ENCODE assay signal across 8 mouse cellular contexts in genomic region chr6:53958321-53958720, GRCm38 (mm10). TPM values are rescaled to one million over a fixed set of nuclear protein-coding genes. Genes with fewer than 3 reads are reported as not detected.
DNase-seq lines count a peak whose midpoint lies in the region; ATAC-seq lines count a peak whose summit lies in the region.

No protein-coding gene starts in this region.

- no peak overlapping the region for H3K4me3 ChIP-seq in forebrain, embryonic 12.5 days (replicated peaks)
- peak overlapping the region; percentile 31; the same call in 1 of the 2 replicates for H3K4me3 ChIP-seq in heart, embryonic 16.5 days (ENCODE audit: low read length)
- no peak overlapping the region for H3K4me3 ChIP-seq in liver, embryonic 15.5 days (replicated peaks)

- 17% methylated on average over 7 of the region's 7 CpGs for WGBS in forebrain, embryonic 12.5 days
- WGBS in heart, embryonic 16.5 days = 12% methylated on average over 7 of the region's 7 CpGs
- 17% methylated on average over 7 of the region's 7 CpGs for WGBS in liver, embryonic 15.5 days (ENCODE audit: insufficient replicate concordance)

- DNase-seq in CD4-positive helper T cell, adult 2 months (ENCODE audit: low read depth, low spot score) = peak; percentile 40
- peak; percentile 60 for DNase-seq in c-Kit-positive CD71-negative TER-119-negative erythroid progenitor cells, embryonic 14.5 days (ENCODE audit: low read depth)
- peak; percentile 67 to 92 for DNase-seq in kidney, postnatal 36 days
- DNase-seq in ovary, adult 18-20 months (ENCODE audit: low spot score) = peak; percentile 62
- peak; percentile 13 to 71 for DNase-seq in thymus, postnatal 10 days (ENCODE audit: low spot score in 2 of 2)

- no peak overlapping the region for H3K9ac ChIP-seq in forebrain, embryonic 12.5 days
- no peak overlapping the region for H3K9ac ChIP-seq in heart, embryonic 16.5 days (ENCODE audit: low read length)
- no peak overlapping the region for H3K9ac ChIP-seq in liver, embryonic 15.5 days

- H3K4me1 ChIP-seq in forebrain, embryonic 12.5 days = peaks cover 4% of the 10 kb centered on the region
- H3K4me1 ChIP-seq in heart, embryonic 16.5 days (ENCODE audit: control insufficient read depth, insufficient read depth, low read length) = 0 out of 2 replicates have a peak, but pooled peaks cover 2% of the 10 kb centered on the region
- no peaks in the 10 kb centered on the region for H3K4me1 ChIP-seq in liver, embryonic 15.5 days (replicated peaks)

- H3K36me3 ChIP-seq in forebrain, embryonic 12.5 days (replicated peaks) = no peaks in the 10 kb centered on the region
- H3K36me3 ChIP-seq in heart, embryonic 16.5 days (ENCODE audit: control insufficient read depth, insufficient read depth) = no peaks in the 10 kb centered on the region
- no peaks in the 10 kb centered on the region for H3K36me3 ChIP-seq in liver, embryonic 15.5 days (replicated peaks)

- ATAC-seq in forebrain, embryonic 12.5 days (ENCODE audit: low FRiP score) = peak; percentile 63; the same call in 1 of the 2 replicates
- ATAC-seq in heart, embryonic 16.5 days (replicated peaks; ENCODE audit: extremely low read depth, insufficient read depth, low FRiP score) = no peak; the same call in 1 of the 2 replicates
- ATAC-seq in liver, embryonic 15.5 days (ENCODE audit: insufficient read depth) = no peak

- peak overlapping the region; percentile 39 for H3K4me2 ChIP-seq in forebrain, embryonic 12.5 days
- peak overlapping the region; percentile 62 for H3K4me2 ChIP-seq in heart, embryonic 16.5 days (ENCODE audit: low read depth, low read length)
- H3K4me2 ChIP-seq in liver, embryonic 15.5 days = 0 out of 2 replicates have a peak overlapping the region, but pooled peaks have one; percentile 23

- H3K9me3 ChIP-seq in forebrain, embryonic 12.5 days = no peaks in the 10 kb centered on the region
- no peaks in the 10 kb centered on the region for H3K9me3 ChIP-seq in heart, embryonic 16.5 days (replicated peaks; ENCODE audit: control insufficient read depth, low read length)
- no peaks in the 10 kb centered on the region for H3K9me3 ChIP-seq in liver, embryonic 15.5 days (replicated peaks)

- 0 out of 2 replicates have a peak, but pooled peaks cover 3% of the 10 kb centered on the region for H3K27me3 ChIP-seq in forebrain, embryonic 12.5 days
- no peaks in the 10 kb centered on the region for H3K27me3 ChIP-seq in heart, embryonic 16.5 days (ENCODE audit: control insufficient read depth, insufficient read depth, low read length)
- H3K27me3 ChIP-seq in liver, embryonic 15.5 days = no peaks in the 10 kb centered on the region; the same call in 1 of the 2 replicates

- no peak overlapping the region for H3K27ac ChIP-seq in forebrain, embryonic 12.5 days
- no peak overlapping the region for H3K27ac ChIP-seq in heart, embryonic 16.5 days (ENCODE audit: low read length)
- no peak overlapping the region for H3K27ac ChIP-seq in liver, embryonic 15.5 days (replicated peaks)

RNA-seq across cellular contexts. Expression of gene Cpvl, which starts 20.1 kb away (rescaled TPM):
- not detected in 2 replicates for polyA plus RNA-seq in forebrain, embryonic 12.5 days (2016; fragmentation: Nextera tagmentation; extraction: Ambion mirVana)
- not detected in 2 replicates for polyA plus RNA-seq in heart, embryonic 16.5 days (2015; fragmentation: Nextera tagmentation; extraction: Ambion mirVana)
- polyA plus RNA-seq in liver, embryonic 15.5 days (2015; fragmentation: Nextera tagmentation; extraction: Ambion mirVana) = not detected in 2 replicates
